Mouse (Mus musculus): Measurements from ENCODE around the gene Gbf1.

The Gbf1 gene

GRCm38 (mm10) chr19:46314872-46315742, 162.8 kb downstream of the Gbf1 start:
- DNase-seq (ENCODE audit: low read depth, low spot score): peak; percentile 67

- DNase-seq (ENCODE audit: low read depth, low spot score): peak; percentile 54
Measured at GRCm38 (mm10) chr19:46315752-46316610, 163.7 kb downstream of the Gbf1 start.

GRCm38 (mm10) chr19:46316846-46317545, 164.7 kb downstream of the Gbf1 start:
- peak; percentile 90 for DNase-seq (ENCODE audit: low read depth, low spot score)

- DNase-seq (ENCODE audit: low read depth, low spot score): no peak
Measured at GRCm38 (mm10) chr19:46317546-46317885, 165.2 kb downstream of the Gbf1 start.

GRCm38 (mm10) chr19:46318031-46318471, 165.7 kb downstream of the Gbf1 start:
- peak; percentile 71 for DNase-seq (ENCODE audit: low read depth, low spot score)

- DNase-seq (ENCODE audit: low read depth, low spot score): peak; percentile 96
Measured at GRCm38 (mm10) chr19:46318586-46319378, 166.5 kb downstream of the Gbf1 start.

GRCm38 (mm10) chr19:46320076-46320785, 167.9 kb downstream of the Gbf1 start:
- no peak for DNase-seq (ENCODE audit: low read depth, low spot score)

GRCm38 (mm10) chr19:46321101-46321943, 169.0 kb downstream of the Gbf1 start:
- DNase-seq (ENCODE audit: low read depth, low spot score): peak; percentile 94

GRCm38 (mm10) chr19:46322144-46322995, 170.1 kb downstream of the Gbf1 start:
- DNase-seq (ENCODE audit: low read depth, low spot score): peak; percentile 74

GRCm38 (mm10) chr19:46322996-46323572, 170.8 kb downstream of the Gbf1 start:
- DNase-seq (ENCODE audit: low read depth, low spot score): no peak

GRCm38 (mm10) chr19:46323716-46324115, 171.4 kb downstream of the Gbf1 start:
- no peak for DNase-seq (ENCODE audit: low read depth, low spot score)

GRCm38 (mm10) chr19:46324366-46324765, 172.1 kb downstream of the Gbf1 start:
- DNase-seq (ENCODE audit: low read depth, low spot score): no peak

GRCm38 (mm10) chr19:46324918-46325317, 172.6 kb downstream of the Gbf1 start:
- no peak for DNase-seq (ENCODE audit: low read depth, low spot score)

GRCm38 (mm10) chr19:46326019-46326755, 173.9 kb downstream of the Gbf1 start:
- peak; percentile 79 for DNase-seq (ENCODE audit: low read depth, low spot score)

GRCm38 (mm10) chr19:46326756-46327305, 174.5 kb downstream of the Gbf1 start, which contains the start of gene Psd:
Gene Psd (minus strand): TSS chr19:46327156.
- peak; percentile 91 for DNase-seq (ENCODE audit: low read depth, low spot score)

- DNase-seq (ENCODE audit: low read depth, low spot score): no peak
Measured at GRCm38 (mm10) chr19:46327531-46328064, 175.3 kb downstream of the Gbf1 start.
